Mouse (Mus musculus) bone marrow macrophage, adult 2 months (primary cell): ENCODE measurements around the gene Vav2.

Source experiments
- CTCF ChIP-seq: IDR thresholded peaks from 2 replicates; pipeline ENCODE4 v1.5.1; 2012; ENCODE audit warnings: low read depth, mild to moderate bottlenecking, low read length, moderate library complexity
- POLR2A ChIP-seq: IDR thresholded peaks from 2 replicates; pipeline ENCODE4 v1.6.1; 2012; ENCODE audit warnings: mild to moderate bottlenecking, low read depth, low read length, borderline replicate concordance

- TF ChIP-seq POLR2A (no peak), CTCF (no peak)
These were observed 100.5 kb downstream of the Vav2 start for GRCm38 (mm10) chr2:27326357-27326756.
